Mouse (Mus musculus): Measurements from ENCODE around the gene Cacna1d.

GRCm38 (mm10) chr14:30204526-30204925, 286.7 kb downstream of the Cacna1d start:
- TF ChIP-seq CTCF (IDR thresholded peaks at IDR 0.05; ENCODE audit: control insufficient read depth, insufficient read depth, insufficient read length) (no peak), FOSL1 (IDR thresholded peaks at IDR 0.05; ENCODE audit: insufficient read depth, low read length, poor library complexity, severe bottlenecking) (no peak), USF1 (IDR thresholded peaks at IDR 0.05; ENCODE audit: low read depth) (no peak), MYOD1 (IDR thresholded peaks at IDR 0.05; ENCODE audit: control insufficient read depth, insufficient read length, low read depth) (no peak), MAX (IDR thresholded peaks at IDR 0.05) (no peak), MYOG (IDR thresholded peaks at IDR 0.05; ENCODE audit: control insufficient read depth, extremely low read depth, insufficient read length) (no peak)
